Mouse (Mus musculus): ENCODE results near the gene Ticam1. TPM values are rescaled to one million over a fixed set of nuclear protein-coding genes. Genes with fewer than 3 reads are reported as not detected.

The Ticam1 gene
- polyA plus RNA-seq, 1 experiment from 2014 or later: 2.6 TPM

DNA sequence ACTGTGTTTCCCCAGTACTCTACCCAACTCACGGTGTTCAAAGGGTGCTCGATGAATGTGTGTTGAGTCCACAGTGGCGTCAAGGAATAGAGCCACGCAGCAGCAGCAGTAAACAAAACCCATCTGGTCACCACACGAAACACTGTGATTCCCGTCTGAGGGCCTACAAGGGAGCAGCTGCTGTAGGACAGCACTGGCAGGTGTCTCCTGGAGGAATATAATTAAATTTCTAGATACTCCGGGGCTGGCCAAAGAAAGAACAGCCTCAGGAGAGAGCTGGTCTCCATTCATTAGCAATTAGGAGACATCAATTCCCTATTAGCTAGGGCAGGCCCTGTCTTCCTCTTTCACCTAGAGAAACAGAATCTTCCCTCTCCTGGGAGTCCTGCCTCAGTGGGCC is 31.0 kb downstream of the Ticam1 start:
- no peak overlapping the region for H3K27ac ChIP-seq (ENCODE audit: low read depth)
- no peak overlapping the region for H3K9ac ChIP-seq (replicated peaks)
- no peaks in the 10 kb centered on the region for H3K36me3 ChIP-seq (replicated peaks; ENCODE audit: insufficient read depth, low read length)
- H3K4me3 ChIP-seq (ENCODE audit: low read depth, low read length): no peak overlapping the region
- no peaks in the 10 kb centered on the region for H3K4me1 ChIP-seq (ENCODE audit: insufficient read depth)
- TF ChIP-seq CTCF (IDR thresholded peaks at IDR 0.05; ENCODE audit: low read depth): no peak
- TF ChIP-seq EP300 (IDR thresholded peaks at IDR 0.05; ENCODE audit: low read depth): no peak
- DNase-seq (no peak), ATAC-seq (no peak)
- no peak overlapping the region for H3K4me2 ChIP-seq (ENCODE audit: low read depth, low read length)
- peaks cover 4% of the 10 kb centered on the region; the same call in 1 of the 2 replicates for H3K27me3 ChIP-seq (ENCODE audit: insufficient read depth, low read length)
- WGBS (ENCODE audit: insufficient replicate concordance): 67% methylated on average over 7 of the region's 7 CpGs
- no peaks in the 10 kb centered on the region for H3K9me3 ChIP-seq (ENCODE audit: low read length)

- H3K4me3 ChIP-seq (ENCODE audit: low read depth, low read length): no peak overlapping the region
- 4% methylated on average over 33 of the region's 33 CpGs for WGBS (ENCODE audit: insufficient replicate concordance)
- TF ChIP-seq CTCF (IDR thresholded peaks at IDR 0.05; ENCODE audit: low read depth) (0 out of 2 replicates have a peak, but pooled peaks have one; percentile 14), EP300 (IDR thresholded peaks at IDR 0.05; ENCODE audit: low read depth) (no peak)
- no peaks in the 10 kb centered on the region for H3K36me3 ChIP-seq (replicated peaks; ENCODE audit: insufficient read depth, low read length)
- peaks cover 4% of the 10 kb centered on the region; the same call in 1 of the 2 replicates for H3K27me3 ChIP-seq (ENCODE audit: insufficient read depth, low read length)
- no peak overlapping the region for H3K27ac ChIP-seq (ENCODE audit: low read depth)
- no peaks in the 10 kb centered on the region for H3K9me3 ChIP-seq (ENCODE audit: low read length)
- no peak overlapping the region for H3K9ac ChIP-seq (replicated peaks)
- H3K4me1 ChIP-seq (ENCODE audit: insufficient read depth): no peaks in the 10 kb centered on the region
- peak; percentile 66 for ATAC-seq
- DNase-seq: peak; percentile 91
- H3K4me2 ChIP-seq (ENCODE audit: low read depth, low read length): no peak overlapping the region
These were observed 34.8 kb downstream of the Ticam1 start for GRCm38 (mm10) chr17:56241541-56242401.

GRCm38 (mm10) chr17:56233818-56234469 is 42.6 kb downstream of the Ticam1 start:
- TF ChIP-seq CTCF (IDR thresholded peaks at IDR 0.05; ENCODE audit: low read depth) (no peak), EP300 (IDR thresholded peaks at IDR 0.05; ENCODE audit: low read depth) (no peak)
- H3K36me3 ChIP-seq (replicated peaks; ENCODE audit: insufficient read depth, low read length): no peaks in the 10 kb centered on the region
- H3K9me3 ChIP-seq (ENCODE audit: low read length): no peaks in the 10 kb centered on the region
- WGBS (ENCODE audit: insufficient replicate concordance): 4% methylated on average over 14 of the region's 14 CpGs
- H3K4me3 ChIP-seq (ENCODE audit: low read depth, low read length): no peak overlapping the region
- H3K27me3 ChIP-seq (ENCODE audit: insufficient read depth, low read length): no peaks in the 10 kb centered on the region
- no peak overlapping the region for H3K27ac ChIP-seq (ENCODE audit: low read depth)
- ATAC-seq (peak; percentile 78), DNase-seq (peak; percentile 65)
- no peak overlapping the region for H3K9ac ChIP-seq (replicated peaks)
- H3K4me2 ChIP-seq (ENCODE audit: low read depth, low read length): no peak overlapping the region
- H3K4me1 ChIP-seq (ENCODE audit: insufficient read depth): no peaks in the 10 kb centered on the region

GRCm38 (mm10) chr17:56233389-56233788 is 43.2 kb downstream of the Ticam1 start:
- ATAC-seq (0 out of 2 replicates have a peak, but pooled peaks have one; percentile 5), DNase-seq (no peak)
- no peak overlapping the region for H3K9ac ChIP-seq (replicated peaks)
- H3K36me3 ChIP-seq (replicated peaks; ENCODE audit: insufficient read depth, low read length): no peaks in the 10 kb centered on the region
- H3K9me3 ChIP-seq (ENCODE audit: low read length): no peaks in the 10 kb centered on the region
- TF ChIP-seq CTCF (IDR thresholded peaks at IDR 0.05; ENCODE audit: low read depth): no peak
- TF ChIP-seq EP300 (IDR thresholded peaks at IDR 0.05; ENCODE audit: low read depth): no peak
- H3K4me1 ChIP-seq (ENCODE audit: insufficient read depth): no peaks in the 10 kb centered on the region
- H3K27ac ChIP-seq (ENCODE audit: low read depth): no peak overlapping the region
- no peak overlapping the region for H3K4me2 ChIP-seq (ENCODE audit: low read depth, low read length)
- H3K4me3 ChIP-seq (ENCODE audit: low read depth, low read length): no peak overlapping the region
- H3K27me3 ChIP-seq (ENCODE audit: insufficient read depth, low read length): no peaks in the 10 kb centered on the region
- 47% methylated on average over 8 of the region's 8 CpGs for WGBS (ENCODE audit: insufficient replicate concordance)

GRCm38 (mm10) chr17:56229943-56230342 is 46.6 kb downstream of the Ticam1 start:
- DNase-seq (no peak), ATAC-seq (no peak)
- Histone ChIP-seq H3K36me3 (replicated peaks; ENCODE audit: insufficient read depth, low read length) (no peaks in the 10 kb centered on the region), H3K4me1 (ENCODE audit: insufficient read depth) (no peaks in the 10 kb centered on the region), H3K9ac (replicated peaks) (no peak overlapping the region), H3K4me3 (ENCODE audit: low read depth, low read length) (no peak overlapping the region), H3K27ac (ENCODE audit: low read depth) (no peak overlapping the region), H3K9me3 (ENCODE audit: low read length) (no peaks in the 10 kb centered on the region), H3K27me3 (ENCODE audit: insufficient read depth, low read length) (no peaks in the 10 kb centered on the region), H3K4me2 (ENCODE audit: low read depth, low read length) (no peak overlapping the region)
- TF ChIP-seq CTCF (IDR thresholded peaks at IDR 0.05; ENCODE audit: low read depth) (no peak), EP300 (IDR thresholded peaks at IDR 0.05; ENCODE audit: low read depth) (no peak)
- 64% methylated on average over 10 of the region's 10 CpGs for WGBS (ENCODE audit: insufficient replicate concordance)

DNA sequence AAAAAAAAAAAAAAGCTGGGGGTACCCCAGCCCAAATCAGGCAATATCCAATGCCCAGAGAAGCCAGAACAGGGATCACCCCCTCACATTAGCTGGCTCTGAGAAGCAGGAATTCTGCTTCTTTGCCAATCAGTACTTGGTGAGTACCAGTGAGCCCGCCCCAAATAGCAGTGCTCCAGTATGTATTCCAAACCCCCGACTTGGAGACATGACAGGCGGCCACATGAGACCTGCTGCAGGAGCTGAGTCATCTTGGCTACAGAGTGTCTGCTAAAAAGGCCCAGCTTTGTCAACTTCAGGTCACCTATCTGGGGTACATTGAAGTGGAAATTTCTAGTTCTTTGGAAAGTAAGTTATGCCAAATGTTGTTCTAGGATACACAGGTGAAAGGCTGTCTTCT is 50.0 kb downstream of the Ticam1 start:
- WGBS (ENCODE audit: insufficient replicate concordance): 61% methylated on average over 3 of the region's 3 CpGs
- Histone ChIP-seq H3K9me3 (ENCODE audit: low read length) (no peaks in the 10 kb centered on the region), H3K4me3 (ENCODE audit: low read depth, low read length) (no peak overlapping the region), H3K9ac (replicated peaks) (no peak overlapping the region), H3K27me3 (ENCODE audit: insufficient read depth, low read length) (no peaks in the 10 kb centered on the region), H3K4me1 (ENCODE audit: insufficient read depth) (no peaks in the 10 kb centered on the region), H3K4me2 (ENCODE audit: low read depth, low read length) (no peak overlapping the region), H3K36me3 (replicated peaks; ENCODE audit: insufficient read depth, low read length) (no peaks in the 10 kb centered on the region), H3K27ac (ENCODE audit: low read depth) (no peak overlapping the region)
- ATAC-seq (no peak), DNase-seq (no peak)
- TF ChIP-seq EP300 (IDR thresholded peaks at IDR 0.05; ENCODE audit: low read depth) (no peak), CTCF (IDR thresholded peaks at IDR 0.05; ENCODE audit: low read depth) (no peak)
